Mouse (Mus musculus): Measurements from ENCODE around the gene Khdc4. TPM values are rescaled to one million over a fixed set of nuclear protein-coding genes. Genes with fewer than 3 reads are reported as not detected.
"Not testable (repeated sequence)": the region's sequence is repeated elsewhere in the genome, so short reads cannot be mapped to it uniquely, and the experiment has no call there.

Khdc4 gene
- total and polyA plus RNA-seq, 2 experiments from 2014 or later: 55.1 to 93.3 TPM

DNA sequence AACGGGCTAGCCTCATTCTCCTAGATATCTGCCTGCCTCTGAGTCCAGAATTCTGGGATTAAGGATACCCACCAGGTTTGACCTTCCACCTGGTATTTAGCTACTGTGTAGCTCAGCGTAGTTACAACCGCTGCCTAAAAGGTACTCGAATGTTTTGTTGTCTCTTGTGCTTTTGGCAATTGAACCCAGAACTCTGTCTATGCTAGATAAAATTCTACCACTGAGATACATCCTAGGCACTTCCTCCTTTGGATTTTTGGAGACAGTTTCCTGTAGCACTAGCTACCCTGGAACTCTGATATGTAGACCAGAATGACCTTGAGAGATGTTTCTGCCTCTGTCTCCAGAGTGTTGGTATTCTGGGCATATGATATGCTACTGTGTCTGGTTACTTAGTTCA, 28.1 kb downstream of the Khdc4 start:
- 95% methylated on average over 4 of the region's 4 CpGs for WGBS
- no peaks in the 10 kb centered on the region for H3K27me3 ChIP-seq (ENCODE audit: insufficient read depth, low read length)
- no peak overlapping the region for H3K4me2 ChIP-seq (ENCODE audit: low read depth)
- no peak overlapping the region for H3K4me3 ChIP-seq (ENCODE audit: low read depth, low read length)
- no peaks in the 10 kb centered on the region for H3K9me3 ChIP-seq (ENCODE audit: low read length)
- TF ChIP-seq CTCF (IDR thresholded peaks at IDR 0.05; ENCODE audit: low read depth): no peak
- no peak for ATAC-seq
- no peak for DNase-seq
- no peak overlapping the region for H3K27ac ChIP-seq (ENCODE audit: low read depth, low read length)
- peaks cover 46% of the 10 kb centered on the region for H3K36me3 ChIP-seq (ENCODE audit: insufficient read depth)
- peaks cover 10% of the 10 kb centered on the region; the same call in 1 of the 2 replicates for H3K4me1 ChIP-seq (ENCODE audit: insufficient read depth)
- H3K9ac ChIP-seq: no peak overlapping the region

DNA sequence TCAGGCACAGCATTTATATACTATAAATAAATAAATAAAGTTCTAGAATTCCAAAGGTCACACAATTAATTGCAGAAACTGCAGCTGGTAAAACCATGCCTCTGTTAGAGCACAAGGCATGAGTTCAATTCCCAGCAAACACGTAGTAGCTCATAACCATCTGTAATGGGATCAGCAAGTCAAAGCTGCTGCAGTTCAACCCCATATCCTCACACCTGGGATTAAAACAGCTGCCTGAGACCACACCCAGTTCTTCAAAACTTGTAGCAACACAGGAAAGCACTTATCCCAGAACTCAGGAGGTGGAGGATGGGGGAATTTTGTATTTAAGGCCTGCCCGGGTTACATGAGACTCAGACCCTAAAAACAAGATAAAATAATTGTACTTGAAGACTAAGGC, 29.1 kb downstream of the Khdc4 start:
- 77% methylated on average over 2 of the region's 2 CpGs for WGBS
- DNase-seq (no peak), ATAC-seq (no peak)
- Histone ChIP-seq H3K4me1 (ENCODE audit: insufficient read depth) (peaks cover 10% of the 10 kb centered on the region; the same call in 1 of the 2 replicates), H3K9me3 (ENCODE audit: low read length) (no peaks in the 10 kb centered on the region), H3K27me3 (ENCODE audit: insufficient read depth, low read length) (no peaks in the 10 kb centered on the region), H3K27ac (ENCODE audit: low read depth, low read length) (no peak overlapping the region), H3K36me3 (ENCODE audit: insufficient read depth) (peaks cover 39% of the 10 kb centered on the region), H3K4me2 (ENCODE audit: low read depth) (no peak overlapping the region), H3K4me3 (ENCODE audit: low read depth, low read length) (no peak overlapping the region), H3K9ac (no peak overlapping the region)
- TF ChIP-seq CTCF (IDR thresholded peaks at IDR 0.05; ENCODE audit: low read depth): no peak

DNA sequence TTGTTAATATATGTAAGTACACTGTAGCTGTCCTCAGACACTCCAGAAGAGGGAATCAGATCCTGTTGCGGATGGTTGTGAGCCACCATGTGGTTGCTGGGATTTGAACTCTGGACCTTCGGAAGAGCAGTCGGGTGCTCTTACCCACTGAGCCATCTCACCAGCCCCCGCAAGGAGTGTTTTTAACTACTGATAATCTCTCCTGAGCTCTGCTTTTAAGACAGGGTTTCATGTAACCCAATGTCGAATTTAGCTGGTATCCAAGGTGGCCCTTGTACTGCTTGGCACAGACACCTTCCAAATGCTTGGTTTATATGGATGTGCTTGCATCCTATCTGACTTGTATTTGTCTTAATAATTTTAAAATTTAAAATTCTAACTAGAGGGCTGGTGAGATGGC, 30.1 kb downstream of the Khdc4 start:
- not testable (repeated sequence) for H3K9me3 ChIP-seq (ENCODE audit: low read length); H3K4me3 ChIP-seq (ENCODE audit: low read depth, low read length); H3K4me1 ChIP-seq (ENCODE audit: insufficient read depth); H3K27me3 ChIP-seq (ENCODE audit: insufficient read depth, low read length); ATAC-seq; H3K9ac ChIP-seq; DNase-seq; H3K27ac ChIP-seq (ENCODE audit: low read depth, low read length); H3K4me2 ChIP-seq (ENCODE audit: low read depth)
- WGBS: 95% methylated on average over 5 of the region's 5 CpGs
- H3K36me3 ChIP-seq (ENCODE audit: insufficient read depth): peaks cover 34% of the 10 kb centered on the region

DNA sequence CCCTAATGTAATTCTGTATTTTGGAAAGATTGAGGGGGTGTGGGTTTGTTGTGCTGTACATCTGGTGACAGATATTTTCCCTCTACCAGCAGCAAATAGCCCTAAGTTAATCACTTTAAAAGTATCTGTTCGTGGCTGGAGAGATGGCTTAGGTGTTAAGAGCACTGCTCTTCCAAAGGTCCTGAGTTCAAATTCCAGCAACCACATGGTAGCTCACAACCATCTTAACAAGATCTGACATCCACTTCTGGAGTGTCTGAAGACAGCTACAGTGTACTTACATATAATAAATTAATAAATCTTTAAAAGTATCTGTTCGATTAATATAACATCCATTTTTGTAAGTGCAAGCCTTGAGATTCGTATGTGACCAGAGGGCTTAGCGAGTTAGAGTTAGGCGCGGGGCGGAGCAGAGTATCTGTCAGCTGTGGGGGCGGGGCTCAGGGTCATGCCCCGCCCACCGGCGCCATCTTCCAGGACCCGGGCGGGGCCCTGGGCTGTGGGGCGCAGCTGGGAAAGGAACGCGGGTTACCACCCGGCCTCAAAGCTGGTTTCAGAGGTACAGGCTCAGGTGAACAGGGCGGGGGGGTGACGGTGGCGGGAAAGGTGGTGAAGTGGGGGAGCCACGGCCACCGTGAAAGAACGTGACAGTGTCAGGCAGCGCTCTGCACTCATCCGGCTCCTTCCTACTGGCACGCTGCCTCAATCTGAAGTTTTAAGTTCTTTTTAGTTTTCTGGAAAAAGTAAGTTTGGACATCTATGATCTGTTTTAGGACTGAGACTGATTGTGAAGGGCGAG, 31.0 kb downstream of the Khdc4 start, which contains the start of gene Rit1:
Rit1 (plus strand) TSS at position 440 of the 799 bp plus-strand sequence.
- ATAC-seq (peak; percentile 97), DNase-seq (peak; percentile 87)
- H3K4me1 ChIP-seq (ENCODE audit: insufficient read depth): peaks cover 10% of the 10 kb centered on the region; the same call in 1 of the 2 replicates
- H3K27ac ChIP-seq (ENCODE audit: low read depth, low read length): no peak within 1 kb of the TSS; the same call in 1 of the 2 replicates
- no peaks in the 10 kb centered on the region for H3K9me3 ChIP-seq (ENCODE audit: low read length)
- 4% methylated on average over 27 of the region's 27 CpGs for WGBS
- H3K4me3 ChIP-seq (ENCODE audit: low read depth, low read length): peak within 1 kb of the TSS; percentile 68
- no peak for TF ChIP-seq CTCF (IDR thresholded peaks at IDR 0.05; ENCODE audit: low read depth)
- peak within 1 kb of the TSS; percentile 55 for H3K9ac ChIP-seq
- no peaks in the 10 kb centered on the region for H3K27me3 ChIP-seq (ENCODE audit: insufficient read depth, low read length)
- peaks cover 33% of the 10 kb centered on the region for H3K36me3 ChIP-seq (ENCODE audit: insufficient read depth)
- peak within 1 kb of the TSS; percentile 77 for H3K4me2 ChIP-seq (ENCODE audit: low read depth)

DNA sequence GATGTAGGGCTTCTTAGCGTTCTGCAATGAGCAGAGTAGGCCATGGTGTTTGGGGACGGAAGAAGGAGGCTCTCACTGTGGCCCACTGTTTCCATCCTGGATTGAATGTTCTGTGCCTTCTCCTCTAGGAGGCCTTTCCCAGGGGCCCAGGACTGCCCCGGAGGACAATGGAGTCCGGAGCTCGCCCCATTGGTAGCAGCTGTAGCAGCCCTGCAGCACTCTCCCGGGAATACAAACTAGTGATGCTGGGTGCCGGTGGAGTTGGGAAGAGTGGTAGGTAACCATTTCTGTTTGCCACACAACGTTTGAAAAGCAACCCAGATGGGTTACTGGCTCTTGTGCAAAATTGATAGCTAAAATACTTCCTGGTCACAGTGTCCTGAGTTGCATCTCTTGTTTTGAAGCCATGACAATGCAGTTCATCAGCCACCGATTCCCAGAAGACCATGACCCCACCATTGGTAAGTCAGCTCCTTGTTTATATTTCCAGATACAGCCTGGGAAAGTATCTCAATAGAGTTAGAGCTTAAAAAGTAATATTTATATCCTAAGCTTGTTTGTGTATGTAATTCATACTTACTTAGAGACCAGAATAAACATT, 31.7 kb downstream of the Khdc4 start:
- H3K4me1 ChIP-seq (ENCODE audit: insufficient read depth): peaks cover 10% of the 10 kb centered on the region; the same call in 1 of the 2 replicates
- peak overlapping the region; percentile 55 for H3K9ac ChIP-seq
- ATAC-seq (peak; percentile 57), DNase-seq (no peak)
- no peak for TF ChIP-seq CTCF (IDR thresholded peaks at IDR 0.05; ENCODE audit: low read depth)
- peaks cover 27% of the 10 kb centered on the region for H3K36me3 ChIP-seq (ENCODE audit: insufficient read depth)
- 4% methylated on average over 9 of the region's 9 CpGs for WGBS
- H3K4me3 ChIP-seq (ENCODE audit: low read depth, low read length): peak overlapping the region; percentile 68
- no peaks in the 10 kb centered on the region for H3K27me3 ChIP-seq (ENCODE audit: insufficient read depth, low read length)
- no peaks in the 10 kb centered on the region for H3K9me3 ChIP-seq (ENCODE audit: low read length)
- no peak overlapping the region for H3K27ac ChIP-seq (ENCODE audit: low read depth, low read length)
- peak overlapping the region; percentile 77 for H3K4me2 ChIP-seq (ENCODE audit: low read depth)

DNA sequence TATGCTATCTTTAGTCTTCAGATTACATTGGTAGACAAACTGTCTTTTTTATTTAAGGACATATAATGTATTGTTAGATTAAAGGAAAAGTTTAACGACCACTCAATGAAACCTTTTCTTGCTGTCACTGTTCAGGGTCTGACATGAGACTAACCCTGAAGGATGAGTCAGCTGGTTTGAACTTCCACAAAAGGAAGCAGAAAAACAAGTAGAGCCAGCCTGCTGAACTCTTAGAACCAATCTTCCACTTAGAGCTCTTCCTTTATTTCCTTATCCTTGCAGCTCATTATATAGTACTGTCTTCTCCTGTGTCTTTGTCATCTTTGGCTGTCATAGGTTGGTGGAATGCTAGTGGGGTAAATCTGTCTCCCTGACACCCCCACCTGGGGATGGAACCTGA, 32.2 kb downstream of the Khdc4 start:
- no peak overlapping the region for H3K9ac ChIP-seq
- H3K27ac ChIP-seq (ENCODE audit: low read depth, low read length): no peak overlapping the region
- peak overlapping the region; percentile 68 for H3K4me3 ChIP-seq (ENCODE audit: low read depth, low read length)
- H3K36me3 ChIP-seq (ENCODE audit: insufficient read depth): peaks cover 24% of the 10 kb centered on the region
- WGBS: 52% methylated on average over 1 of the region's 1 CpGs
- H3K9me3 ChIP-seq (ENCODE audit: low read length): no peaks in the 10 kb centered on the region
- no peak for DNase-seq
- peak overlapping the region; percentile 77 for H3K4me2 ChIP-seq (ENCODE audit: low read depth)
- no peak for ATAC-seq
- no peaks in the 10 kb centered on the region for H3K27me3 ChIP-seq (ENCODE audit: insufficient read depth, low read length)
- no peak for TF ChIP-seq CTCF (IDR thresholded peaks at IDR 0.05; ENCODE audit: low read depth)
- peaks cover 10% of the 10 kb centered on the region; the same call in 1 of the 2 replicates for H3K4me1 ChIP-seq (ENCODE audit: insufficient read depth)

DNA sequence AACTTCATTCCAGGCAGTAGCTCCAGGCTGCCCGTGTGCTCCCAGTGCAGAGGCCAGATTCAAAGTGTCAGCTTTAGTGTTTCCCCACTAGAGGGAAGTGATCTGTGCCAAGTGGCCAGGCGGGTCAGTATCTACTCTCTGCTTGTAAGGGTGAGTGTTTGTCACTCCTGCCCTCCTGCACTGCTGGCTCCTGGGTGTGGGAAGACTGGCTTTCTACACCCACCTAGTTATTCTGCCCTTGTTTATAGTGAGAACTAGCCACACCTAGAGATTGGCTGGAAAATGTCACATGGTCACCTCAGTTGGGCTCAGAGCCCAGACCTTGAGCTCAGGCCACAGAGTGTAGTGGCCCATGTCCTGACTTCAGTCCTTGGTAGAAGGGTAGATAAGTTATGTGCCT, 33.5 kb downstream of the Khdc4 start:
- Histone ChIP-seq H3K36me3 (ENCODE audit: insufficient read depth) (peaks cover 18% of the 10 kb centered on the region), H3K9ac (no peak overlapping the region), H3K27me3 (ENCODE audit: insufficient read depth, low read length) (no peaks in the 10 kb centered on the region), H3K27ac (ENCODE audit: low read depth, low read length) (no peak overlapping the region), H3K4me1 (ENCODE audit: insufficient read depth) (peaks cover 10% of the 10 kb centered on the region; the same call in 1 of the 2 replicates), H3K9me3 (ENCODE audit: low read length) (no peaks in the 10 kb centered on the region), H3K4me2 (ENCODE audit: low read depth) (no peak overlapping the region), H3K4me3 (ENCODE audit: low read depth, low read length) (no peak overlapping the region)
- DNase-seq (no peak), ATAC-seq (no peak)
- WGBS: 65% methylated on average over 2 of the region's 2 CpGs
- no peak for TF ChIP-seq CTCF (IDR thresholded peaks at IDR 0.05; ENCODE audit: low read depth)

Data from forebrain, postnatal 0 days (tissue).